Mouse (Mus musculus) cortical plate, adult 2 months (tissue): ENCODE measurements around the gene Scn11a.

Experiments used
- CTCF ChIP-seq: fragments of 200-500 bp; IDR thresholded peaks from 2 replicates; pipeline ENCODE4 v1.5.1; 2011; ENCODE audit warnings: mild to moderate bottlenecking, control low read depth, low read length; ENCODE audit not compliant: insufficient read depth; ENCODE audit errors: extremely low read depth
- POLR2A ChIP-seq: fragments of 200-500 bp; IDR thresholded peaks from 2 replicates; pipeline ENCODE4 v1.6.1; 2011; ENCODE audit warnings: mild to moderate bottlenecking, low read length, control low read depth; ENCODE audit not compliant: insufficient read depth; ENCODE audit errors: extremely low read depth

GRCm38 (mm10) chr9:119843549-119843948 is 18.3 kb upstream of the Scn11a start:
- TF ChIP-seq CTCF (no peak), POLR2A (no peak)
